Mouse (Mus musculus) Muller cell, postnatal 12 days (primary cell): Measurements from ENCODE around the gene Gm6164.
"Not testable (repeated sequence)": the region's sequence is repeated elsewhere in the genome, so short reads cannot be mapped to it uniquely, and the experiment has no call there.

Source experiments
- DNase-seq: peaks from one replicate; pipeline ENCODE4 v3.0.0-alpha.2; 2015; ENCODE audit errors: inconsistent ontology term

Gm6164 gene

DNA sequence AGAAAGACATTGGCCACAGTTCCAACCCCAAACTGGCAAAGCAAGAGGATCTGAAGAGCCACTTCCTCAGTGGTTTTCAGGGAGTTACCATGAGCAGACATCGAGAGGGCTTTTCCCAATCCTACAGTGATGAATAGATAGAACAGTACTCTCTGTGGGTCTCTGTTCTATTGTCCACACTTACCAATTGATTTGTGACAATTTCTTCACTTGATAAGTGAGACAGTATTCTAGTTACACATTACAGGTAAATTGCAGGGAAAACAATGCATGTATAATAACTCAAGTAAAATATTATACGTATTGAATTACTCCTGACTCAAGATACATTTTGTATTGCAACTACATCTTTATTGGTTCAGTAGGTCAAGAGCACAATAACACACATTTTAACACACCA, at the start of gene Gm6164:
Gene Gm6164, minus strand, starts transcription at position 101 of the 400 bp plus-strand sequence.
- not testable (repeated sequence) for DNase-seq

- DNase-seq = not testable (repeated sequence)
Observed at GRCm38 (mm10) chr7:20233728-20234127, 28.3 kb upstream of the Gm6164 start, which contains the start of gene Gm4498. TSS of gene Gm4498 (minus strand) at chr7:20233828.

- DNase-seq = not testable (repeated sequence)
Observed at GRCm38 (mm10) chr7:20193410-20193809, 12.0 kb downstream of the Gm6164 start, which contains the start of gene Vmn1r95. TSS of gene Vmn1r95 (plus strand) at chr7:20193710.

- not testable (repeated sequence) for DNase-seq
Observed at GRCm38 (mm10) chr7:20168277-20168676, 37.1 kb downstream of the Gm6164 start, which contains the start of gene Vmn1r94. TSS of gene Vmn1r94 (minus strand) at chr7:20168377.
